Mouse (Mus musculus): ENCODE data around the gene Hand2. TPM values are rescaled to one million over a fixed set of nuclear protein-coding genes. Genes with fewer than 3 reads are reported as not detected.

Gene Hand2
- polyA plus RNA-seq, 1 experiment, result not detected

- no peak for TF ChIP-seq GATA1 (IDR thresholded peaks at IDR 0.05; ENCODE audit: low read length)
Observed at GRCm38 (mm10) chr8:57319981-57320585, 700 bp upstream of the Hand2 start.

- no peak for TF ChIP-seq GATA1 (IDR thresholded peaks at IDR 0.05; ENCODE audit: low read length)
Observed at GRCm38 (mm10) chr8:57321898-57322895, 1.4 kb downstream of the Hand2 start.

GRCm38 (mm10) chr8:57322961-57323941, 2.5 kb downstream of the Hand2 start:
- no peak for TF ChIP-seq GATA1 (IDR thresholded peaks at IDR 0.05; ENCODE audit: low read length)

- no peak for TF ChIP-seq GATA1 (IDR thresholded peaks at IDR 0.05; ENCODE audit: low read length)
Observed at GRCm38 (mm10) chr8:57324091-57324490, 3.3 kb downstream of the Hand2 start.

GRCm38 (mm10) chr8:57324671-57325070, 3.9 kb downstream of the Hand2 start:
- TF ChIP-seq GATA1 (IDR thresholded peaks at IDR 0.05; ENCODE audit: low read length), result no peak

- no peak for TF ChIP-seq GATA1 (IDR thresholded peaks at IDR 0.05; ENCODE audit: low read length)
Observed at GRCm38 (mm10) chr8:57325111-57325891, 4.5 kb downstream of the Hand2 start.

- TF ChIP-seq GATA1 (IDR thresholded peaks at IDR 0.05; ENCODE audit: low read length), result no peak
Observed at GRCm38 (mm10) chr8:57326091-57327065, 5.6 kb downstream of the Hand2 start.

GRCm38 (mm10) chr8:57327281-57328160, 6.7 kb downstream of the Hand2 start:
- TF ChIP-seq GATA1 (IDR thresholded peaks at IDR 0.05; ENCODE audit: low read length), result no peak

GRCm38 (mm10) chr8:57328161-57328920, 7.6 kb downstream of the Hand2 start:
- no peak for TF ChIP-seq GATA1 (IDR thresholded peaks at IDR 0.05; ENCODE audit: low read length)

- no peak for TF ChIP-seq GATA1 (IDR thresholded peaks at IDR 0.05; ENCODE audit: low read length)
Observed at GRCm38 (mm10) chr8:57328931-57329341, 8.2 kb downstream of the Hand2 start.

GRCm38 (mm10) chr8:57330106-57330505, 9.3 kb downstream of the Hand2 start:
- no peak for TF ChIP-seq GATA1 (IDR thresholded peaks at IDR 0.05; ENCODE audit: low read length)

Measured in G1E-ER4 (cell line).